Mouse (Mus musculus) MEL (cell line): ENCODE results near the gene Hint2. TPM values are rescaled to one million over a fixed set of nuclear protein-coding genes. Genes with fewer than 3 reads are reported as not detected.

ENCODE experiments used
- DNase-seq: peaks from one replicate; pipeline ENCODE4 v3.0.0; 2011; ENCODE audit warnings: low read depth, low spot score
- H3K27ac ChIP-seq: 2 replicates; pipeline ENCODE4 v1.5.1; 2012; ENCODE audit warnings: low read depth, mild to moderate bottlenecking, control low read depth, low read length, moderate library complexity; ENCODE audit not compliant: control insufficient read depth
- H3K27me3 ChIP-seq, 2 experiments: fragments of 150-350 bp in 1 of 2; sonication (generic) in 1 of 2; 2 replicates each; pipeline ENCODE4 v1.6.1; 2012; ENCODE audit warnings: low read length in 2 of 2, mild to moderate bottlenecking in 2 of 2, improper control_type of control experiment in 1 of 2, moderate library complexity in 1 of 2; ENCODE audit not compliant: insufficient read depth in 2 of 2, control insufficient read depth in 1 of 2
- H3K36me3 ChIP-seq, 2 experiments: 2 replicates each; pipeline ENCODE4 v1.6.1; 2012 to 2014; ENCODE audit warnings: low read length in 2 of 2, improper control_type of control experiment in 1 of 2, inconsistent platforms in 1 of 2, mild to moderate bottlenecking in 1 of 2; ENCODE audit not compliant: insufficient read depth in 2 of 2, control insufficient read depth in 1 of 2
- H3K4me1 ChIP-seq, 2 experiments: fragments of 150-350 bp in 1 of 2; sonication (generic) in 1 of 2; 2 replicates each; pipeline ENCODE4 v1.6.1; 2012; ENCODE audit warnings: low read length in 2 of 2, improper control_type of control experiment in 1 of 2, mild to moderate bottlenecking in 1 of 2; ENCODE audit not compliant: insufficient read depth in 2 of 2, control insufficient read depth in 1 of 2
- H3K4me3 ChIP-seq, 2 experiments: fragments of 150-350 bp in 1 of 2; sonication (generic) in 1 of 2; 2 replicates each; pipeline ENCODE4 v1.5.1; 2012; ENCODE audit warnings: low read depth in 2 of 2, low read length in 2 of 2, mild to moderate bottlenecking in 2 of 2, moderate library complexity in 2 of 2, control low read depth in 1 of 2, improper control_type of control experiment in 1 of 2; ENCODE audit not compliant: control insufficient read depth in 1 of 2, insufficient read depth in 1 of 2
- H3K79me2 ChIP-seq: 2 replicates; pipeline ENCODE4 v1.6.1; 2012; ENCODE audit warnings: mild to moderate bottlenecking, low read length, moderate library complexity; ENCODE audit not compliant: control insufficient read depth, poor library complexity, insufficient read depth
- H3K9ac ChIP-seq: 2 replicates; pipeline ENCODE4 v1.6.1; 2012; ENCODE audit warnings: low read depth, mild to moderate bottlenecking, control low read depth, low read length, moderate library complexity; ENCODE audit not compliant: control insufficient read depth, poor library complexity, severe bottlenecking
- H3K9me3 ChIP-seq: fragments of 150-350 bp; sonication (generic); replicated peaks from 2 replicates; pipeline ENCODE4 v1.6.1; 2012; ENCODE audit warnings: mild to moderate bottlenecking, low read length, improper control_type of control experiment, moderate library complexity; ENCODE audit not compliant: insufficient read depth
- CTCF ChIP-seq, 3 experiments: IDR thresholded peaks in 2 of 3; conservative IDR thresholded peaks in 1 of 3; 2 replicates each; pipeline ENCODE4 v1.5.1; 2011 to 2012; ENCODE audit warnings: low read length in 3 of 3, low read depth in 2 of 3, mild to moderate bottlenecking in 2 of 3, improper control_type of control experiment in 1 of 3, inconsistent platforms in 1 of 3, mixed read lengths in 1 of 3, moderate library complexity in 1 of 3; ENCODE audit not compliant: control insufficient read depth in 1 of 3, insufficient read depth in 1 of 3, poor library complexity in 1 of 3, severe bottlenecking in 1 of 3
- ELF1 ChIP-seq: IDR thresholded peaks from 2 replicates; pipeline ENCODE4 v1.6.1; 2014; ENCODE audit warnings: low read depth, mild to moderate bottlenecking, inconsistent platforms, low read length, improper control_type of control experiment, moderate library complexity
- HCFC1 ChIP-seq: IDR thresholded peaks from 2 replicates; pipeline ENCODE4 v1.6.1; 2012; ENCODE audit warnings: low read depth, mild to moderate bottlenecking, inconsistent platforms, low read length, improper control_type of control experiment, moderate library complexity
- KAT2A ChIP-seq: conservative IDR thresholded peaks from 2 replicates; pipeline ENCODE4 v1.6.1; 2012; ENCODE audit warnings: low read depth, low read length, improper control_type of control experiment, inconsistent platforms
- MXI1 ChIP-seq: IDR thresholded peaks from 2 replicates; pipeline ENCODE4 v1.6.1; 2011; ENCODE audit warnings: mild to moderate bottlenecking, low read depth, low read length, improper control_type of control experiment
- MYB ChIP-seq: IDR thresholded peaks from 2 replicates; pipeline ENCODE4 v1.6.1; 2011; ENCODE audit warnings: mild to moderate bottlenecking, low read depth, low read length, improper control_type of control experiment
- NELFE ChIP-seq: IDR thresholded peaks from 2 replicates; pipeline ENCODE4 v1.6.1; 2011; ENCODE audit warnings: low read depth, low read length, improper control_type of control experiment
- NRF1 ChIP-seq: IDR thresholded peaks from 2 replicates; pipeline ENCODE4 v1.6.1; 2014; ENCODE audit warnings: low read depth, mild to moderate bottlenecking, inconsistent platforms, low read length, improper control_type of control experiment, moderate library complexity; ENCODE audit not compliant: poor library complexity, insufficient read depth, severe bottlenecking
- POLR2A ChIP-seq, 2 experiments: IDR thresholded peaks; 2 replicates each; pipeline ENCODE4 v1.6.1; 2011 to 2012; ENCODE audit warnings: low read length in 2 of 2, mild to moderate bottlenecking in 2 of 2, control low read depth in 1 of 2, improper control_type of control experiment in 1 of 2, low read depth in 1 of 2, moderate library complexity in 1 of 2; ENCODE audit not compliant: control insufficient read depth in 1 of 2, insufficient read depth in 1 of 2, poor library complexity in 1 of 2
- SIN3A ChIP-seq: IDR thresholded peaks from 2 replicates; pipeline ENCODE4 v1.6.1; 2012; ENCODE audit warnings: low read length, improper control_type of control experiment, inconsistent platforms
- SMC3 ChIP-seq: IDR thresholded peaks from 2 replicates; pipeline ENCODE4 v1.6.1; 2011; ENCODE audit warnings: low read depth, low read length, improper control_type of control experiment
- TAL1 ChIP-seq: IDR thresholded peaks from 2 replicates; pipeline ENCODE4 v1.6.1; 2012; ENCODE audit warnings: mild to moderate bottlenecking, inconsistent platforms, low read length, moderate library complexity, mixed read lengths
- TBP ChIP-seq: IDR thresholded peaks from 2 replicates; pipeline ENCODE4 v1.8.0; 2011; ENCODE audit warnings: low read depth, low read length, improper control_type of control experiment
- USF1 ChIP-seq: IDR thresholded peaks from 2 replicates; pipeline ENCODE4 v1.6.1; 2014; ENCODE audit warnings: low read depth, mild to moderate bottlenecking, inconsistent platforms, low read length, improper control_type of control experiment, moderate library complexity
- ZC3H11A ChIP-seq: IDR thresholded peaks from 2 replicates; pipeline ENCODE4 v1.6.1; 2012; ENCODE audit warnings: low read depth, mild to moderate bottlenecking, inconsistent platforms, low read length, improper control_type of control experiment
- ZMIZ1 ChIP-seq: IDR thresholded peaks from 2 replicates; pipeline ENCODE4 v1.6.1; 2012; ENCODE audit warnings: low read depth, mild to moderate bottlenecking, inconsistent platforms, low read length, improper control_type of control experiment, moderate library complexity
- ZNF384 ChIP-seq: IDR thresholded peaks from 2 replicates; pipeline ENCODE4 v1.6.1; 2012; ENCODE audit warnings: low read depth, mild to moderate bottlenecking, inconsistent platforms, low read length, improper control_type of control experiment
- polyA plus RNA-seq, 2 experiments: library from polyadenylated mRNA; stranded (reverse) in 1 of 2; unstranded in 1 of 2; fragments of >175 nt in 1 of 2; fragments of >200 nt in 1 of 2; gene quantifications; 2 replicates each; pipeline versions ENCODE4 v1.2.1 to v1.2.4; 2012; ENCODE audit warnings: low replicate concordance in 2 of 2, low read depth in 1 of 2; ENCODE audit not compliant: insufficient read length in 2 of 2, insufficient read depth in 1 of 2, missing spikeins in 1 of 2
- total RNA-seq: library from RNA; depleted of rRNA; stranded (reverse); fragments of 300-350 nt; gene quantifications from 2 replicates; pipeline ENCODE4 v1.2.3, GENCODE M21; 2012

Hint2 gene
- total and polyA plus RNA-seq, 3 experiments, result 33.2 to 254 (median 46.4) TPM

DNA sequence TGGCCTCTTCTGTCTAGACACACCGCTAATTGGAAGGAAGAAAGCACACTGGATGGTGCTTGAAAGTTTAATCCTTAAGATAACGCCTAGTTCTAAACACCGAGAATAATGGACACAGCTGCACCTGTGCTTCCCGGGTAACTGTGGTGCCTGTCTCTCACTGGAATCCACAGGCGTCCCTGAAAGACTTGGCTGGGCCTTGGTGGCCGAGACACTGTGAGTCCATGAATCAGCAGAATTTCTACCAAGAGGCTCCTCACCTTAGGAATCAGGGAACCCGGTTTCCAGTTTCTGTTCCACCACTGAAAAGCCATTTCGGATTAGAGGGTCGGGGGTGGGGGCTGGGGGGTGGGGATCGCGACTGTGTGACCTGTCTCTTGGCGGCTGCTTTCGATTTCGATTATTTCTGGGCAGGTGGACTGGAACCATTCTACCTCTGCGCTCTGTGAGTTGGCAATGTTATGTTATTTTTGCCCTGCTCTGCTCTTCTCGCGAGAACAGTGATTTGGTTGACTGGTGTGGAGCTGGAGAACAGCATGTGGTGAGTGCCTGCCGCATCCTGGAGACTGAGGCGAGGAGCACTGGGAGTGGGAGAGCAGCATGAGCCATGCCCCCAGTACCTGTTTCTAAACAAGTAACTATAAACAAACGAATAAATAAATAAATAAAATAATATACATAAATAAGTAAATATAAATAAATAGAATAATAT lies 27.0 kb downstream of the Hint2 start:
- TF ChIP-seq NELFE (no peak), POLR2A (IDR thresholded peaks at IDR 0.05; ENCODE audit: control insufficient read depth in 1 of 2, insufficient read depth in 1 of 2, low read depth in 1 of 2, low read length in 2 of 2, poor library complexity in 1 of 2) (no peak), MXI1 (no peak), HCFC1 (no peak), SMC3 (no peak), ZMIZ1 (no peak), CTCF (IDR thresholded peaks at IDR 0.05 in 2 of 3, conservative IDR thresholded peaks at IDR 0.05 in 1 of 3; ENCODE audit: control insufficient read depth in 1 of 3, insufficient read depth in 1 of 3, low read depth in 2 of 3, low read length in 3 of 3, poor library complexity in 1 of 3, severe bottlenecking in 1 of 3) (no peak), MYB (no peak), ZC3H11A (no peak), ELF1 (no peak), TAL1 (no peak), NRF1 (no peak), KAT2A (no peak), TBP (no peak), USF1 (no peak), ZNF384 (no peak)
- H3K4me3 ChIP-seq, result no peak overlapping the region
- no peak for DNase-seq
- peaks cover 4 to 6% of the 10 kb centered on the region in 2 experiments for H3K27me3 ChIP-seq
- no peak overlapping the region for H3K9ac ChIP-seq
- no peaks in the 10 kb centered on the region; a peak in 1 of 4 replicates for H3K4me1 ChIP-seq
- H3K9me3 ChIP-seq, result no peaks in the 10 kb centered on the region
- no peaks in the 10 kb centered on the region for H3K79me2 ChIP-seq
- no peaks in the 10 kb centered on the region for H3K36me3 ChIP-seq
- H3K27ac ChIP-seq, result no peak overlapping the region

DNA sequence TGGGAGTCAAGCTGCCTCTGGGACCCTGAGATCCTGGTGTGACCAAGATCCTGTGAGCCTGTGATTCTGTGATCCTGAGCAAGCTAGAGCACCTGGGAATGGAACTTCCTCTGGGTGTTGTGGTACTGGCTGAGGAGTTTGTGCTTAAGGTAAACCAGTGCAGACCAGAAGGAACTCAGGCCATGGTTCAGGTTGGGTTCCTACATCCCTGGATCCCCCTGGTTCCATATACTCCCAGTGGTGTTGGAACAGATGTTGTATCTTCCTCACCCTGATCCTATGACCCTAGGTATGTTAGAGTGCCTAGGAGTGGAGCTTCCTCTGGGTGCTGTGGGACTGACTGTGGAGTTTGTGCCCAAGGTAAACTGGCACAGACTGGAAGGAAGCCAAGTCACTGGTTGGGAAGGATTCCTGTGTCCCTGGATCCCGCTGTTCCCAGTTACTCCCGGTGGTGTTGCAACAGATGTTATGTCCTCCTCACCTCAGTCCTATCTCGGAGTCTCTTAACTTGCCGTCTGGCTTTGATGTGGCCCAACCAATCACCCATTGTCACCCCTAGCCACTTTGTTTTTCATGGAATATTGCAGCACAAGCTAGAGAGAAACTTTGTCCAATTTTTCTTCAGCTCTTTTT lies 36.0 kb downstream of the Hint2 start:
- no peaks in the 10 kb centered on the region for H3K36me3 ChIP-seq
- no peak overlapping the region for H3K9ac ChIP-seq
- no peak overlapping the region for H3K27ac ChIP-seq
- H3K4me1 ChIP-seq, result no peaks in the 10 kb centered on the region
- H3K4me3 ChIP-seq, result no peak overlapping the region
- no peaks in the 10 kb centered on the region for H3K79me2 ChIP-seq
- no peak for DNase-seq
- TF ChIP-seq SIN3A, result no peak
- H3K9me3 ChIP-seq, result no peaks in the 10 kb centered on the region
- H3K27me3 ChIP-seq, result no peaks in the 10 kb centered on the region
